Mouse (Mus musculus): ENCODE measurements at regions not wholly inside any gene's neighbourhood (a gene's known extent, or its start where the extent isn't known, plus 50 kb on each side); places are given as distances from the start of the nearest gene placed in this dataset.
A peak's percentile ranks its signal among the peaks of the same experiment; 100 is the strongest.

GRCm38 (mm10) chr6:116767738-116768522 lies 51.2 kb upstream of the Tmem72 start:
- DNase-seq, result peak; percentile 87

GRCm38 (mm10) chr6:116774954-116775675 lies 58.4 kb upstream of the Tmem72 start:
- peak; percentile 28 for DNase-seq

- no peak for DNase-seq
Observed at GRCm38 (mm10) chr6:116786553-116787335, 70.0 kb upstream of the Tmem72 start.

GRCm38 (mm10) chr6:116793321-116793960 lies 76.7 kb upstream of the Tmem72 start:
- DNase-seq, result no peak

GRCm38 (mm10) chr6:116793961-116794336 lies 77.2 kb upstream of the Tmem72 start:
- DNase-seq, result no peak

- DNase-seq, result peak; percentile 45
Observed at GRCm38 (mm10) chr6:116821215-116821912, 104.7 kb upstream of the Tmem72 start.

- DNase-seq, result no peak
Observed at GRCm38 (mm10) chr6:116822605-116823004, 105.9 kb upstream of the Tmem72 start.

- DNase-seq, result no peak
Observed at GRCm38 (mm10) chr6:116825628-116826027, 108.9 kb upstream of the Tmem72 start.

GRCm38 (mm10) chr6:116829341-116829740 lies 112.6 kb upstream of the Tmem72 start:
- peak; percentile 94 for DNase-seq

- DNase-seq, result no peak
Observed at GRCm38 (mm10) chr6:116845990-116846862, 129.5 kb upstream of the Tmem72 start.

GRCm38 (mm10) chr6:116848538-116849093 lies 131.9 kb upstream of the Tmem72 start:
- no peak for DNase-seq

- DNase-seq, result no peak
Observed at GRCm38 (mm10) chr6:116854029-116854428, 137.3 kb upstream of the Tmem72 start.

- no peak for DNase-seq
Observed at GRCm38 (mm10) chr6:116856093-116856492, 139.4 kb upstream of the Tmem72 start.

- no peak for DNase-seq
Observed at GRCm38 (mm10) chr6:116856917-116857491, 140.3 kb upstream of the Tmem72 start.

- no peak for DNase-seq
Observed at GRCm38 (mm10) chr6:116863130-116863529, 146.4 kb upstream of the Tmem72 start.

- no peak for DNase-seq
Observed at GRCm38 (mm10) chr6:116863626-116864025, 146.9 kb upstream of the Tmem72 start.

GRCm38 (mm10) chr6:116893299-116893698 lies 176.6 kb upstream of the Tmem72 start:
- DNase-seq, result no peak

- no peak for DNase-seq
Observed at GRCm38 (mm10) chr6:116894252-116894651, 177.5 kb upstream of the Tmem72 start.

GRCm38 (mm10) chr6:116895114-116895513 lies 178.4 kb upstream of the Tmem72 start:
- peak; percentile 27 for DNase-seq

- no peak for DNase-seq
Observed at GRCm38 (mm10) chr6:116896132-116896630, 179.5 kb upstream of the Tmem72 start.
